Mouse (Mus musculus) lung, postnatal 0 days (tissue): ENCODE results near the gene Plpp7.

Source experiments
- CTCF ChIP-seq: IDR thresholded peaks from 2 replicates; pipeline ENCODE4 v1.5.1; 2016; ENCODE audit warnings: antibody characterized with exemption, mild to moderate bottlenecking
- EP300 ChIP-seq: IDR thresholded peaks from 2 replicates; pipeline ENCODE4 v1.6.1; 2016; ENCODE audit warnings: antibody characterized with exemption, mild to moderate bottlenecking, control low read depth

DNA sequence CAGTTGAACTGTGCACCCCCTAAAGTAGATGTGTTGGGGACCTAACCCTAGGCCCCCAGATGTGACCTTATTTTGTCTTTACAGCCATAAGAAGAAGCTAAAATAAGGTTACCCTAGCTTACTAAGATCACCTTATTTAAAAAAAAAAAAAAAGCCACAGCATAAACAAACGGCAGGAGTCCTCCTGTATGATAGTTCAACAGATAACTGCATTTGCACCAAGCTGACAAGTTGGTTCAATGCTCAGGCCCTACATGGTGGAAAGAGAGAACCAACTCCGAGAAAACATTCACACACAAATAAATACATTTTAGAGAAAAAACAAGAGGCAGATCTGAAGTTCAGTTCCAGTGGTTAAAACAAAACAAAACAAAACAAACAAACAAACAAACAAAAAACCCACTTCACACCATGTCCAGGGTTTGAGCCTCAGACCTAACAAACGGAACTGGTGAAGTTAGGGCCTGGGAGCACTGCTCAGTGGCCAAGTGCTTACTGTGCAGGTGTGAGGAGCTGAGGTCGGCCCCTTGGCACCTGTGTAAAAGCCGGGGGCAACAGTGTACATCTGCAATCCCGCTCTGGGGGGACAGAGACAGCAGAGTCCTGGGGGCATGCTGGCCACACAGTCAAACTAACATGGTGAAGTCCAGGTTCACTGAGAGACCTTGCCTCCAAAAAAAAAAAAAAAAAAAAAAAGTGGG lies 36.7 kb downstream of the Plpp7 start:
- no peak for TF ChIP-seq CTCF
- no peak for TF ChIP-seq EP300
